Mouse (Mus musculus) thymus, adult 2 months (tissue): Measurements from ENCODE around the gene Rln1.

Experiments used
- CTCF ChIP-seq: fragments of 200-500 bp; IDR thresholded peaks from 2 replicates; pipeline ENCODE4 v1.5.1; 2012; ENCODE audit warnings: mild to moderate bottlenecking, control low read depth, low read length, moderate library complexity, borderline replicate concordance; ENCODE audit not compliant: control insufficient read depth, poor library complexity, insufficient read depth; ENCODE audit errors: extremely low read depth
- POLR2A ChIP-seq: fragments of 200-500 bp; IDR thresholded peaks from 2 replicates; pipeline ENCODE4 v1.6.1; 2012; ENCODE audit warnings: mild to moderate bottlenecking, low read length, control low read depth, moderate library complexity; ENCODE audit not compliant: control insufficient read depth, poor library complexity, insufficient read depth; ENCODE audit errors: extremely low read depth

DNA sequence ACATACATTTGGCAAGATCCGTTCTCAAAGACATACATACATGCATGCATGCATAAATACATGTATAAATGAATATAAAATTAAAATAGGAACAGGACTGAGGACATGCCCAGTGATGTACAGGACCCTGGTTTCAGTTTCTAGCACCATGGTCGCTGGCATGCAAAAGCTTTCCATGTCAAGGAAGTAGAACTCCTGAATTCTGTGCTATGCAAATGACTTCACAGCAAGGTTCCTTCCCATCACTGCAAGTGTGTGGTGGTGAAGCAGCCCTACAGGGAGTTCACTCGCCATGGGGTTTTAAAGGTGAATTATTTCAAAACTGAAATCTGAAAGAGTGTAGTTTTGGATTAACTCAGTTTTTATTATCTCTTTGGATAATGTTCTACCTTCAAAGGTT is 41.9 kb upstream of the Rln1 start:
- TF ChIP-seq CTCF, result no peak
- no peak for TF ChIP-seq POLR2A
